Mouse (Mus musculus): ENCODE measurements at regions not wholly inside any gene's neighbourhood (a gene's known extent, or its start where the extent isn't known, plus 50 kb on each side); places are given as distances from the start of the nearest gene placed in this dataset.

DNA sequence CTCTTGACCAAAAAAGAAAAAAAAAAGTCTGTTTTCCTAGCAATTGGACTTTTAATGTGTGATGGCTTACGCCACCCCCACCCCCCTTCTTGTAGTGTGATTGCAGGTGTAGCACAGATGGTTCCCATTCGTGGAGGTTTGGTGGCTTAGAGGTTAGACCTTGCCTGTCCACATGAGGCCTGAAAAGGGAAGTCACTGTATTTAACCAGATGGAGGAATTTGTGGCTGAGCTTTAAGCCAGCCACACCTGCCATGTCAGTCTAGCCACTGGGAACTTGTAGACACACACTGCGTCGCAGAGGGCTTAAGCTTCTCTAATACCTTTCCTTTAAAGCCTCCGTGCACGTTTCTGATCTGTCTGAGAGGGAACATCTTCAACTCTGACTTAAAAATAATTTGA lies 229.0 kb downstream of the Kcnrg start:
- TF ChIP-seq TCF12 (IDR thresholded peaks at IDR 0.05; ENCODE audit: low read depth, low read length) = no peak
- no peak for TF ChIP-seq CTCF (IDR thresholded peaks at IDR 0.05 in 2 of 3, conservative IDR thresholded peaks at IDR 0.05 in 1 of 3; ENCODE audit: control insufficient read depth in 1 of 3, insufficient read depth in 1 of 3, low read depth in 2 of 3, low read length in 3 of 3, poor library complexity in 1 of 3, severe bottlenecking in 1 of 3)
- TF ChIP-seq ETS1 (IDR thresholded peaks at IDR 0.05; ENCODE audit: low read depth, low read length) = no peak

Measured in MEL (cell line).